Mouse (Mus musculus) myocyte (in vitro differentiated cells): ENCODE results near the gene Dock1.

Experiments used
- MAX ChIP-seq: IDR thresholded peaks from one replicate; pipeline ENCODE4 v1.6.1; 2011; ENCODE audit warnings: low read depth, mild to moderate bottlenecking, control low read depth
- POLR2A ChIP-seq: IDR thresholded peaks from one replicate; pipeline ENCODE4 v1.6.1; 2011; ENCODE audit warnings: low read depth, mild to moderate bottlenecking, control low read depth, moderate library complexity; ENCODE audit not compliant: insufficient read length
- TCF3 ChIP-seq: IDR thresholded peaks from one replicate; pipeline ENCODE4 v1.6.1; 2011; ENCODE audit warnings: low read depth, control low read depth; ENCODE audit not compliant: insufficient read length

DNA sequence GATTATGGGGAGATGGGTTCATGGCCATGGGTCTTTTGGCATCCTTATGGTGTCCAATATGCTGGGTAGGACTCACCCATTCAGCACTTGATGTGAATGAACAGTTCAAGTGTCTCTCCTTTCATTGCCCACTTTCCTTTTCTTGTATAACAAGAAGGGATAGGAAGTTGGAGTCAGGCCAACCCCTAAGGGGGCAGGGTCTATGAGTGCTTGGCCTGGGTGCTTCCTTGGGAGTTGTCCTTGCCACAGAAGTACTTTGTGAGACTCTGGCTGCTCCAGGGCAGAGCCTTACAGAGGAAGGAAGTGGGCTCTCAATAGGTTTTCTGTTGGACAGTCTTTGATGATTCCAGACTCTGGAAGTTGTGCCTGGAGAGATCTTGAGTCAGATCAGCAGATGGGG lies 58.9 kb downstream of the Dock1 start:
- TF ChIP-seq POLR2A (no peak), MAX (no peak), TCF3 (no peak)
